Mouse (Mus musculus) telencephalon, adult 2 months (tissue): ENCODE measurements around the gene Skint7.
"Not testable (repeated sequence)": the region's sequence is repeated elsewhere in the genome, so short reads cannot be mapped to it uniquely, and the experiment has no call there.

Experiments
- DNase-seq: peaks from one replicate; pipeline ENCODE4 v3.0.0-alpha.2; 2011; ENCODE audit warnings: low read depth, low spot score

The Skint7 gene

GRCm38 (mm10) chr4:111972623-111973022 is at the start of gene Skint7:
Skint7 (plus strand) TSS chr4:111972923.
- DNase-seq = no peak

- no peak for DNase-seq
Measured at GRCm38 (mm10) chr4:111961309-111961708, 11.4 kb upstream of the Skint7 start.

- not testable (repeated sequence) for DNase-seq
Measured at GRCm38 (mm10) chr4:111963241-111963640, 9.5 kb upstream of the Skint7 start.

DNA sequence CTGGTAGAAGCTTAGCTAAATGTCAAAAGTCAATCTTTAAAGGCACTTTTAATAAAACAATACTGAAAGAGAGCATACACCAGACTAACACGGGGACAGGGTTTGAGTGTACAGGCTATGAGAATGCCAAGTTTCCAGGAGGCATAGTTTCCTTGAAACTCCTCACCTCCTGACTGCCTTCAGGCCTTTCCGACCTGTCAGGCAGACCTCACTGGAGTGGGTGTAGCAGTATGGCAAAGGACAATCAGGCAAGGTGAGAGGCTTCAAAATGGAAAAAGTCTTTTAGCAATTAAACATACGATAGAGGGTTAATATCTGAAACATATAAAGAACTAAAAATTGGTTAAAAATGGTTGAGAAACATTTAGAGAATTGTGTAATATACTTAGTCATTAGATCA is 9.1 kb upstream of the Skint7 start:
- no peak for DNase-seq

GRCm38 (mm10) chr4:112005969-112006368 is 33.2 kb downstream of the Skint7 start, which contains the start of gene Skint1:
Skint1 (plus strand) TSS chr4:112006269.
- DNase-seq = no peak
